Mouse (Mus musculus): ENCODE measurements at regions not wholly inside any gene's neighbourhood (a gene's known extent, or its start where the extent isn't known, plus 50 kb on each side); places are given as distances from the start of the nearest gene placed in this dataset.

DNA sequence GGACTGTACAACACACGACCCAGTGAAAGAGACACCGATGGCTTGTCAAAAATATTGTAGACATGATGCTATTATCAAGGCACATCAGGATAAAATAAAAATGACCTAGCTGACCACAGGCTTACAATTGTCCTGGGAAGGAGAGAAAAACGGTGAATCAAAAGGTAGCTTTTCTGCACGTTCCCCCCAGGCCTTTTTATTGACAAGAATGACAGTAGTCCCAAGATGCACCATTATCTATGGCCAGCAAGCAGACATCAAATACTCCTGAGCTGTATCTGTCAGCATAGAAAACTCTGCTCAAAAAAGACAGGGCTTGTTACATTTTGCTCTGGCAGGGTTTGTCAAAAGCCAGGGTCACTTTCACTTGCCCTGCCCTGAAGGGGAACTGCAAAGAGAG, 1753.6 kb upstream of the Zeb2 start:
- TF ChIP-seq ZKSCAN1 (IDR thresholded peaks at IDR 0.05; ENCODE audit: low read depth, low read length) (no peak), ZNF384 (IDR thresholded peaks at IDR 0.05; ENCODE audit: low read depth, low read length) (no peak), RCOR1 (IDR thresholded peaks at IDR 0.05; ENCODE audit: low read depth, low read length) (no peak)
- Histone ChIP-seq H3K27me3 (ENCODE audit: control insufficient read depth in 1 of 2, insufficient read depth in 2 of 2, low read length in 2 of 2) (no peaks in the 10 kb centered on the region), H3K36me3 (ENCODE audit: control insufficient read depth in 1 of 2, insufficient read depth in 2 of 2, low read length in 2 of 2) (no peaks in the 10 kb centered on the region), H3K27ac (ENCODE audit: control insufficient read depth, low read depth, low read length) (no peak overlapping the region), H3K4me3 (ENCODE audit: control insufficient read depth in 1 of 2, insufficient read depth in 1 of 2, low read depth in 2 of 2, low read length in 2 of 2) (no peak overlapping the region), H3K4me1 (ENCODE audit: control insufficient read depth in 1 of 2, insufficient read depth in 2 of 2, low read length in 2 of 2) (no peaks in the 10 kb centered on the region), H3K79me2 (ENCODE audit: control insufficient read depth, insufficient read depth, low read length, poor library complexity) (no peaks in the 10 kb centered on the region), H3K9me3 (replicated peaks; ENCODE audit: insufficient read depth, low read length) (no peaks in the 10 kb centered on the region), H3K9ac (ENCODE audit: control insufficient read depth, low read depth, low read length, poor library complexity, severe bottlenecking) (no peak overlapping the region)
- DNase-seq (ENCODE audit: low read depth, low spot score), result no peak

Measured in MEL (cell line).